Mouse (Mus musculus): Measurements from ENCODE around the gene Gm10799. TPM values are rescaled to one million over a fixed set of nuclear protein-coding genes. Genes with fewer than 3 reads are reported as not detected.
A peak's percentile ranks its signal among the peaks of the same experiment; 100 is the strongest.
"Not testable (repeated sequence)": the region's sequence is repeated elsewhere in the genome, so short reads cannot be mapped to it uniquely, and the experiment has no call there.

Gm10799 gene
- not detected in 2 replicates for polyA plus RNA-seq (2014; fragmentation: Nextera tagmentation; extraction: Ambion mirVana)

GRCm38 (mm10) chr2:104068450-104068849 is at the start of gene Gm10799:
Gene Gm10799 (minus strand): TSS chr2:104068550.
- DNase-seq (ENCODE audit: low spot score); H3K27me3 ChIP-seq (ENCODE audit: control insufficient read depth, insufficient read depth, low read length); H3K4me1 ChIP-seq (replicated peaks; ENCODE audit: control insufficient read depth, insufficient read depth, low read length); H3K27ac ChIP-seq; ATAC-seq (ENCODE audit: low FRiP score); H3K9me3 ChIP-seq (ENCODE audit: control insufficient read depth, low read length); H3K4me3 ChIP-seq (replicated peaks; ENCODE audit: low read length); H3K9ac ChIP-seq; H3K36me3 ChIP-seq (replicated peaks; ENCODE audit: control insufficient read depth, insufficient read depth): not testable (repeated sequence)
- 0 out of 2 replicates have a peak within 1 kb of the TSS, but pooled peaks have one; percentile 52 for H3K4me2 ChIP-seq (replicated peaks)
- 81% methylated on average over 7 of the region's 7 CpGs for WGBS

- H3K27me3 ChIP-seq (ENCODE audit: control insufficient read depth, insufficient read depth, low read length); H3K4me2 ChIP-seq (replicated peaks); H3K9me3 ChIP-seq (ENCODE audit: control insufficient read depth, low read length); H3K36me3 ChIP-seq (replicated peaks; ENCODE audit: control insufficient read depth, insufficient read depth); DNase-seq (ENCODE audit: low spot score); ATAC-seq (ENCODE audit: low FRiP score); H3K4me3 ChIP-seq (replicated peaks; ENCODE audit: low read length); H3K4me1 ChIP-seq (replicated peaks; ENCODE audit: control insufficient read depth, insufficient read depth, low read length); H3K9ac ChIP-seq; H3K27ac ChIP-seq: not testable (repeated sequence)
These were observed 48.8 kb upstream of the Gm10799 start for GRCm38 (mm10) chr2:104117173-104117572.

GRCm38 (mm10) chr2:104114898-104115297 is 46.5 kb upstream of the Gm10799 start:
- no peaks in the 10 kb centered on the region for H3K27me3 ChIP-seq (ENCODE audit: control insufficient read depth, insufficient read depth, low read length)
- no peaks in the 10 kb centered on the region for H3K4me1 ChIP-seq (replicated peaks; ENCODE audit: control insufficient read depth, insufficient read depth, low read length)
- ATAC-seq (ENCODE audit: low FRiP score) (no peak), DNase-seq (ENCODE audit: low spot score) (no peak)
- no peak overlapping the region for H3K4me3 ChIP-seq (replicated peaks; ENCODE audit: low read length)
- no peak overlapping the region for H3K9ac ChIP-seq
- H3K27ac ChIP-seq = no peak overlapping the region
- H3K4me2 ChIP-seq (replicated peaks) = no peak overlapping the region
- no peaks in the 10 kb centered on the region for H3K36me3 ChIP-seq (replicated peaks; ENCODE audit: control insufficient read depth, insufficient read depth)
- WGBS = 81% methylated on average over 3 of the region's 3 CpGs
- no peaks in the 10 kb centered on the region for H3K9me3 ChIP-seq (ENCODE audit: control insufficient read depth, low read length)

- H3K9me3 ChIP-seq (ENCODE audit: control insufficient read depth, low read length); H3K4me2 ChIP-seq (replicated peaks): not testable (repeated sequence)
These were observed 45.2 kb upstream of the Gm10799 start for GRCm38 (mm10) chr2:104113563-104113962.

GRCm38 (mm10) chr2:104111170-104111797 is 42.9 kb upstream of the Gm10799 start:
- not testable (repeated sequence) for H3K27me3 ChIP-seq (ENCODE audit: control insufficient read depth, insufficient read depth, low read length); H3K4me2 ChIP-seq (replicated peaks); H3K4me3 ChIP-seq (replicated peaks; ENCODE audit: low read length); H3K27ac ChIP-seq; ATAC-seq (ENCODE audit: low FRiP score); H3K9me3 ChIP-seq (ENCODE audit: control insufficient read depth, low read length); H3K9ac ChIP-seq; H3K36me3 ChIP-seq (replicated peaks; ENCODE audit: control insufficient read depth, insufficient read depth); H3K4me1 ChIP-seq (replicated peaks; ENCODE audit: control insufficient read depth, insufficient read depth, low read length); DNase-seq (ENCODE audit: low spot score)
- WGBS = no CpG with 5 or more reads among the region's 1 CpGs

More at GRCm38 (mm10) chr2:104113563-104113962, 45.2 kb upstream of the Gm10799 start:
- not testable (repeated sequence) for H3K4me1 ChIP-seq (replicated peaks; ENCODE audit: control insufficient read depth, insufficient read depth, low read length); H3K36me3 ChIP-seq (replicated peaks; ENCODE audit: control insufficient read depth, insufficient read depth); DNase-seq (ENCODE audit: low spot score); H3K4me3 ChIP-seq (replicated peaks; ENCODE audit: low read length); H3K27ac ChIP-seq; ATAC-seq (ENCODE audit: low FRiP score); H3K9ac ChIP-seq; H3K27me3 ChIP-seq (ENCODE audit: control insufficient read depth, insufficient read depth, low read length)

GRCm38 (mm10) chr2:104110031-104110430 is 41.7 kb upstream of the Gm10799 start:
- H3K4me2 ChIP-seq (replicated peaks) = no peak overlapping the region
- WGBS = 89% methylated on average over 4 of the region's 4 CpGs
- H3K9me3 ChIP-seq (ENCODE audit: control insufficient read depth, low read length) = no peaks in the 10 kb centered on the region
- no peak overlapping the region for H3K27ac ChIP-seq
- no peak overlapping the region for H3K4me3 ChIP-seq (replicated peaks; ENCODE audit: low read length)
- H3K9ac ChIP-seq = no peak overlapping the region
- H3K4me1 ChIP-seq (replicated peaks; ENCODE audit: control insufficient read depth, insufficient read depth, low read length) = no peaks in the 10 kb centered on the region
- H3K27me3 ChIP-seq (ENCODE audit: control insufficient read depth, insufficient read depth, low read length) = no peaks in the 10 kb centered on the region
- H3K36me3 ChIP-seq (replicated peaks; ENCODE audit: control insufficient read depth, insufficient read depth) = no peaks in the 10 kb centered on the region
- DNase-seq (ENCODE audit: low spot score) (no peak), ATAC-seq (ENCODE audit: low FRiP score) (no peak)

GRCm38 (mm10) chr2:104109528-104109927 is 41.2 kb upstream of the Gm10799 start:
- H3K27me3 ChIP-seq (ENCODE audit: control insufficient read depth, insufficient read depth, low read length) = no peaks in the 10 kb centered on the region
- H3K4me2 ChIP-seq (replicated peaks) = no peak overlapping the region
- no peak overlapping the region for H3K4me3 ChIP-seq (replicated peaks; ENCODE audit: low read length)
- no peak for DNase-seq (ENCODE audit: low spot score)
- 70% methylated on average over 2 of the region's 2 CpGs for WGBS
- no peak for ATAC-seq (ENCODE audit: low FRiP score)
- no peaks in the 10 kb centered on the region for H3K36me3 ChIP-seq (replicated peaks; ENCODE audit: control insufficient read depth, insufficient read depth)
- H3K27ac ChIP-seq = no peak overlapping the region
- no peaks in the 10 kb centered on the region for H3K4me1 ChIP-seq (replicated peaks; ENCODE audit: control insufficient read depth, insufficient read depth, low read length)
- H3K9me3 ChIP-seq (ENCODE audit: control insufficient read depth, low read length) = no peaks in the 10 kb centered on the region
- H3K9ac ChIP-seq = no peak overlapping the region

GRCm38 (mm10) chr2:104109021-104109420 is 40.7 kb upstream of the Gm10799 start:
- H3K4me3 ChIP-seq (replicated peaks; ENCODE audit: low read length); H3K4me2 ChIP-seq (replicated peaks); H3K9ac ChIP-seq; H3K9me3 ChIP-seq (ENCODE audit: control insufficient read depth, low read length); H3K36me3 ChIP-seq (replicated peaks; ENCODE audit: control insufficient read depth, insufficient read depth); H3K4me1 ChIP-seq (replicated peaks; ENCODE audit: control insufficient read depth, insufficient read depth, low read length); H3K27ac ChIP-seq; DNase-seq (ENCODE audit: low spot score); H3K27me3 ChIP-seq (ENCODE audit: control insufficient read depth, insufficient read depth, low read length); ATAC-seq (ENCODE audit: low FRiP score): not testable (repeated sequence)
- WGBS = 96% methylated on average over 2 of the region's 2 CpGs

GRCm38 (mm10) chr2:104104800-104105199 is 36.5 kb upstream of the Gm10799 start:
- Histone ChIP-seq H3K4me2 (replicated peaks) (no peak overlapping the region), H3K27ac (no peak overlapping the region), H3K9me3 (ENCODE audit: control insufficient read depth, low read length) (no peaks in the 10 kb centered on the region), H3K4me1 (replicated peaks; ENCODE audit: control insufficient read depth, insufficient read depth, low read length) (no peaks in the 10 kb centered on the region), H3K9ac (no peak overlapping the region), H3K27me3 (ENCODE audit: control insufficient read depth, insufficient read depth, low read length) (no peaks in the 10 kb centered on the region), H3K4me3 (replicated peaks; ENCODE audit: low read length) (no peak overlapping the region), H3K36me3 (replicated peaks; ENCODE audit: control insufficient read depth, insufficient read depth) (no peaks in the 10 kb centered on the region)
- 90% methylated on average over 6 of the region's 6 CpGs for WGBS
- DNase-seq (ENCODE audit: low spot score) = no peak
- no peak for ATAC-seq (ENCODE audit: low FRiP score)

- H3K4me2 ChIP-seq (replicated peaks) = no peak overlapping the region
- ATAC-seq (ENCODE audit: low FRiP score) (no peak), DNase-seq (ENCODE audit: low spot score) (no peak)
- H3K36me3 ChIP-seq (replicated peaks; ENCODE audit: control insufficient read depth, insufficient read depth) = no peaks in the 10 kb centered on the region
- peaks cover 8% of the 10 kb centered on the region for H3K4me1 ChIP-seq (replicated peaks; ENCODE audit: control insufficient read depth, insufficient read depth, low read length)
- H3K27me3 ChIP-seq (ENCODE audit: control insufficient read depth, insufficient read depth, low read length) = no peaks in the 10 kb centered on the region
- 62% methylated on average over 1 of the region's 1 CpGs for WGBS
- H3K9me3 ChIP-seq (ENCODE audit: control insufficient read depth, low read length) = no peaks in the 10 kb centered on the region
- no peak overlapping the region for H3K27ac ChIP-seq
- H3K4me3 ChIP-seq (replicated peaks; ENCODE audit: low read length) = no peak overlapping the region
- H3K9ac ChIP-seq = no peak overlapping the region
These were observed 31.6 kb upstream of the Gm10799 start for GRCm38 (mm10) chr2:104099946-104100345.
